Mouse (Mus musculus) kidney, adult 11 months (tissue): ENCODE measurements around the gene Rapgef6.
"Not testable (repeated sequence)": the region's sequence is repeated elsewhere in the genome, so short reads cannot be mapped to it uniquely, and the experiment has no call there.

Experiments
- DNase-seq: peaks from one replicate; pipeline ENCODE4 v3.0.0; 2022

The Rapgef6 gene

GRCm38 (mm10) chr11:54592585-54592984 is 69.9 kb downstream of the Rapgef6 start:
- DNase-seq: no peak

- no peak for DNase-seq
These were observed 71.4 kb downstream of the Rapgef6 start for GRCm38 (mm10) chr11:54594049-54594448.

GRCm38 (mm10) chr11:54595053-54595452 is 72.4 kb downstream of the Rapgef6 start:
- DNase-seq: no peak

- DNase-seq: no peak
These were observed 73.4 kb downstream of the Rapgef6 start for GRCm38 (mm10) chr11:54595905-54596555.

GRCm38 (mm10) chr11:54597902-54598447 is 75.3 kb downstream of the Rapgef6 start:
- no peak for DNase-seq

GRCm38 (mm10) chr11:54601121-54601520 is 78.5 kb downstream of the Rapgef6 start:
- DNase-seq: no peak

- DNase-seq: not testable (repeated sequence)
These were observed 80.1 kb downstream of the Rapgef6 start for GRCm38 (mm10) chr11:54602764-54603163.

- DNase-seq: no peak
These were observed 81.8 kb downstream of the Rapgef6 start for GRCm38 (mm10) chr11:54604415-54604814.

GRCm38 (mm10) chr11:54613628-54614027 is 91.0 kb downstream of the Rapgef6 start:
- no peak for DNase-seq

GRCm38 (mm10) chr11:54614560-54614959 is 91.9 kb downstream of the Rapgef6 start:
- DNase-seq: no peak

- no peak for DNase-seq
These were observed 96.2 kb downstream of the Rapgef6 start for GRCm38 (mm10) chr11:54618841-54619240.

- DNase-seq: no peak
These were observed 99.1 kb downstream of the Rapgef6 start for GRCm38 (mm10) chr11:54621725-54622124.

GRCm38 (mm10) chr11:54626905-54627304 is 104.3 kb downstream of the Rapgef6 start:
- DNase-seq: no peak

GRCm38 (mm10) chr11:54646420-54646819 is 123.8 kb downstream of the Rapgef6 start:
- no peak for DNase-seq

GRCm38 (mm10) chr11:54648573-54648972 is 125.9 kb downstream of the Rapgef6 start:
- DNase-seq: no peak

- no peak for DNase-seq
These were observed 132.8 kb downstream of the Rapgef6 start for GRCm38 (mm10) chr11:54655420-54655819.

GRCm38 (mm10) chr11:54673575-54674298 is 151.1 kb downstream of the Rapgef6 start:
- no peak for DNase-seq

GRCm38 (mm10) chr11:54675792-54676489 is 153.3 kb downstream of the Rapgef6 start:
- no peak for DNase-seq

GRCm38 (mm10) chr11:54679141-54679540 is 156.5 kb downstream of the Rapgef6 start:
- DNase-seq: peak; percentile 31

- DNase-seq: no peak
These were observed 162.2 kb downstream of the Rapgef6 start for GRCm38 (mm10) chr11:54684831-54685230.

- no peak for DNase-seq
These were observed 167.5 kb downstream of the Rapgef6 start for GRCm38 (mm10) chr11:54690171-54690570.

GRCm38 (mm10) chr11:54691179-54691578 is 168.5 kb downstream of the Rapgef6 start:
- DNase-seq: peak; percentile 10

GRCm38 (mm10) chr11:54693696-54694095 is 171.0 kb downstream of the Rapgef6 start:
- no peak for DNase-seq

- no peak for DNase-seq
These were observed 171.6 kb downstream of the Rapgef6 start for GRCm38 (mm10) chr11:54694291-54694690.
